Mouse (Mus musculus) testis, adult 2 months (tissue): ENCODE data around the gene Dst.

ENCODE experiments used
- CTCF ChIP-seq: fragments of 200-500 bp; IDR thresholded peaks from 2 replicates; pipeline ENCODE4 v1.5.1; 2012; ENCODE audit warnings: low read depth, mild to moderate bottlenecking, inconsistent platforms, low read length, moderate library complexity; ENCODE audit not compliant: control insufficient read depth, insufficient read depth, insufficient replicate concordance
- POLR2A ChIP-seq: fragments of 200-500 bp; IDR thresholded peaks from 2 replicates; pipeline ENCODE4 v1.6.1; 2012; ENCODE audit warnings: low read depth, mild to moderate bottlenecking, inconsistent platforms, low read length, moderate library complexity; ENCODE audit not compliant: control insufficient read depth

- no peak for TF ChIP-seq POLR2A
- no peak for TF ChIP-seq CTCF
Observed at GRCm38 (mm10) chr1:33948511-33948910, 40.5 kb downstream of the Dst start.
